Mouse (Mus musculus) small intestine, adult 2 months (tissue): ENCODE results near the gene Isg20l2.

ENCODE experiments used
- CTCF ChIP-seq: fragments of 200-500 bp; IDR thresholded peaks from 2 replicates; pipeline ENCODE4 v1.5.1; 2012; ENCODE audit warnings: low read depth, mild to moderate bottlenecking, control low read depth, inconsistent platforms, low read length, moderate library complexity, mixed read lengths; ENCODE audit not compliant: insufficient replicate concordance, insufficient read length; ENCODE audit errors: extremely low read depth
- POLR2A ChIP-seq: fragments of 200-500 bp; IDR thresholded peaks from 2 replicates; pipeline ENCODE4 v1.6.1; 2012; ENCODE audit warnings: low read depth, mild to moderate bottlenecking, control low read depth, inconsistent platforms, low read length, moderate library complexity

DNA sequence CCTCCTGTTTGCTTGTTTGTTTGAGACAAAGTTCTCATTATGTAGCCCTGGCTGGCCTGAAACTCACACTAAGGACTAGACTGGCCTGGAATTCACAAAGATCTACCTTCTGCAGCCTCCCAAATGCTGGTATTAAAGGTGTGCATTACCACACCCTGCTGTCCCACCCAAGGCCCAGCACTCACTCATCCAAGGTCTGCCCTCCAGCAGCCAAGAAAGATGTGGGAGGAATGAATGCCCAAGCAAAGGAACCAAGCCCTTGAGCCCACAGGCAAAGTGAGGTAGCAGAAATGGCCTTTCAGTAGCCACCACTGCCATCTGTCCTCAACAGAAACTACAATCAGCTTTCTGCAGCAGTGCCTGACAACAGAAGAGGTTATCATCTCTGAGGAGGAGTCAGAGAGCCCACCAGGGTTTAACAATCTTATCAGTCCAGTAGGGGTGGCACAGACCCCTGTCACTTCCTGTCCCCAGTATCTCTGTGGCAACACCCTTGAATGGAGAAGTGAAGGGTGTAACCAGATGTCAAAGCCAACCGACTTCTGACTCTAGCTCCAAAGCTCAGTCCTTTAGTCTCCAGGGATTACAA, 29.0 kb upstream of the Isg20l2 start:
- TF ChIP-seq POLR2A (no peak), CTCF (no peak)
